Mouse (Mus musculus): Measurements from ENCODE around the gene Ces2f. TPM values are rescaled to one million over a fixed set of nuclear protein-coding genes. Genes with fewer than 3 reads are reported as not detected.

Ces2f gene
- polyA plus RNA-seq, 1 experiment from 2014 or later, result 0.07 TPM

DNA sequence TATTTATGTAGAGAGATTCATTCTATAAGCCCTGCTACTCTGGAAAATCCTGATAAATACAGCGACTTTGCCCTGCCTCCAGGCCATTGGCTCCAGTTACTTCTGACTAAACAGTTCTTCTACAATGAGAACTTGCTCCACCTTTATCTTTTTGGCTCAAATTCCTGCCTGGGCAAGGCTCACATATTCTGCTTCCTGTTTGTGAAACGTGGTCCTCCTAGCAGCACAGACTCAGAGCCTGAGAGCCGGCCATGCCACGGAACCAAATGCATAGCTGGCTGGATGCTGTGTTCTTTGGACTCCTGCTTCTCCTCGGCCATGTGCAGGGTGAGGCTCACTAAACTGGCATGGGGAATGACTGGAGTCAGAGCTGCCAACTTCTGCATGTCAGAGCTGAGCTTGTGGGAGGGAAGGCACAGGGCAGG, 14.4 kb downstream of the Ces2f start, which contains the start of gene Ces2g:
TSS of gene Ces2g (plus strand) at position 182 of the 425 bp plus-strand sequence.
- WGBS, result 56% methylated on average over 5 of the region's 5 CpGs
- H3K9ac ChIP-seq (ENCODE audit: low read depth, low read length), result no peak within 1 kb of the TSS

DNA sequence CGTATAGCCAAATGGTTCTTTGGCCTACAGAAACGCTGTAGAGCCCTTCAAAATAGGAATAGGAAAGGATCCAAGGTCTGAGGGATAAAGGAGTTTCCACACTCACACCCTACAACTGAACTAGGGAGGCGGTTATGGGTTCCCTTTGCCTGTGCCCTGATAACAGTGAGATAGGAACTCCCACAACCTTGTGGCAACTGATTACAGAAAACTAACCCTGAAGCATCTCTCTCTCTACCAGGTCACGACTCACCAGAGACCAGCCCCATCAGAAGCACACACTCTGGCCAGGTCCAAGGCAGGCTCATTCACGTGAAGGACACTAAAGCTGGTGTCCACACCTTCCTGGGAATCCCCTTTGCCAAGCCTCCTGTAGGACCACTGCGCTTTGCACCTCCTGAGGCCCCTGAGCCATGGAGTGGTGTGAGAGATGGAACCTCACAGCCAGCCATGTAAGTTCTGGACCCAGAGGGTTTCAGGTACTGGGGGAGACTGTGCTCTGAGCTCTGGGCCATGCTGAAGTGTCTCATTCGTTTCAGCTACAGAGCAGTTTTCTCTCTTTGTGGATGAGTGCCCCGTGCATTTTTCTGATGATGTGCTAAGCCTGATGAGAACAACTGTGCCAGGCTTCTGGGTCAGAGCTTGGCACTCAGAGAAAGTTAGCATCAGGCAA, 15.2 kb downstream of the Ces2f start:
- H3K4me2 ChIP-seq (ENCODE audit: low read depth, low read length), result no peak overlapping the region
- H3K4me3 ChIP-seq (ENCODE audit: low read depth, low read length), result no peak overlapping the region
- 70% methylated on average over 8 of the region's 8 CpGs for WGBS
- H3K36me3 ChIP-seq (ENCODE audit: control insufficient read depth, insufficient read depth, low read length), result no peaks in the 10 kb centered on the region
- ATAC-seq (ENCODE audit: low read depth) (no peak), DNase-seq (ENCODE audit: low spot score) (no peak)
- no peaks in the 10 kb centered on the region for H3K4me1 ChIP-seq (ENCODE audit: control insufficient read depth, insufficient read depth, low read length)
- H3K9ac ChIP-seq (ENCODE audit: low read depth, low read length), result no peak overlapping the region
- H3K9me3 ChIP-seq (ENCODE audit: control insufficient read depth, low read length), result no peaks in the 10 kb centered on the region
- no peaks in the 10 kb centered on the region for H3K27me3 ChIP-seq (replicated peaks; ENCODE audit: control insufficient read depth, insufficient read depth, low read length)
- no peak overlapping the region for H3K27ac ChIP-seq (replicated peaks; ENCODE audit: low read depth, low read length)

More for the DNA sequence above, 14.4 kb downstream of the Ces2f start, which contains the start of gene Ces2g:
- Histone ChIP-seq H3K4me1 (ENCODE audit: control insufficient read depth, insufficient read depth, low read length) (no peaks in the 10 kb centered on the region), H3K27me3 (replicated peaks; ENCODE audit: control insufficient read depth, insufficient read depth, low read length) (no peaks in the 10 kb centered on the region), H3K9me3 (ENCODE audit: control insufficient read depth, low read length) (no peaks in the 10 kb centered on the region), H3K36me3 (ENCODE audit: control insufficient read depth, insufficient read depth, low read length) (no peaks in the 10 kb centered on the region), H3K4me2 (ENCODE audit: low read depth, low read length) (no peak within 1 kb of the TSS), H3K27ac (replicated peaks; ENCODE audit: low read depth, low read length) (no peak within 1 kb of the TSS), H3K4me3 (ENCODE audit: low read depth, low read length) (no peak within 1 kb of the TSS)
- DNase-seq (ENCODE audit: low spot score) (peak; percentile 16), ATAC-seq (ENCODE audit: low read depth) (no peak)

DNA sequence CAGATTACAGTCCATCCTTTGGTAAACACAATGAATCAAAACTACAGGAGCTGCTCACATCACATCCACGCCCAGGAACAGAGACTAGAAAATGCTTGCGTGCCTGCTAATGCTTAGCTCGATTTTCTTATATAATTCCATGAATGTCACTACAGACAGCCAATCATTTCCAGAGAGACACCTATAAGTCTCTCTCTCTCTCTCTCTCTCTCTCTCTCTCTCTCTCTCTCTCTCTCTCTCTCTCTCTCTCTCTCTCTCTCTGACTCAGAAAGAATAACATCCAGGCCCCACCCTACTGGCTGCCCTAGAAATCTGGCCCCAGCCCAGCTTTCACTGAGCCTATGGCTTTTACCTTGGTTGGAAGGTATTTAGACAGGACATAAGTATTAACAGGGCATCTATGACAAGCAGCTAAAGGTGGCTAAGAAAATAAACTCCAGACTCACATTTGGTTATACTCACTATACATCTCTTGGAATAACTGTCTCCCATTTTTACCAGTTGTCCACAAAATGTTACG, 16.3 kb downstream of the Ces2f start:
- H3K27me3 ChIP-seq (replicated peaks; ENCODE audit: control insufficient read depth, insufficient read depth, low read length), result no peaks in the 10 kb centered on the region
- ATAC-seq (ENCODE audit: low read depth), result no peak
- H3K4me3 ChIP-seq (ENCODE audit: low read depth, low read length), result no peak overlapping the region
- no peaks in the 10 kb centered on the region for H3K9me3 ChIP-seq (ENCODE audit: control insufficient read depth, low read length)
- WGBS, result 80% methylated on average over 4 of the region's 4 CpGs
- H3K4me1 ChIP-seq (ENCODE audit: control insufficient read depth, insufficient read depth, low read length), result no peaks in the 10 kb centered on the region
- no peak overlapping the region for H3K4me2 ChIP-seq (ENCODE audit: low read depth, low read length)
- DNase-seq (ENCODE audit: low spot score), result no peak
- no peak overlapping the region for H3K27ac ChIP-seq (replicated peaks; ENCODE audit: low read depth, low read length)
- H3K36me3 ChIP-seq (ENCODE audit: control insufficient read depth, insufficient read depth, low read length), result no peaks in the 10 kb centered on the region
- H3K9ac ChIP-seq (ENCODE audit: low read depth, low read length), result no peak overlapping the region

DNA sequence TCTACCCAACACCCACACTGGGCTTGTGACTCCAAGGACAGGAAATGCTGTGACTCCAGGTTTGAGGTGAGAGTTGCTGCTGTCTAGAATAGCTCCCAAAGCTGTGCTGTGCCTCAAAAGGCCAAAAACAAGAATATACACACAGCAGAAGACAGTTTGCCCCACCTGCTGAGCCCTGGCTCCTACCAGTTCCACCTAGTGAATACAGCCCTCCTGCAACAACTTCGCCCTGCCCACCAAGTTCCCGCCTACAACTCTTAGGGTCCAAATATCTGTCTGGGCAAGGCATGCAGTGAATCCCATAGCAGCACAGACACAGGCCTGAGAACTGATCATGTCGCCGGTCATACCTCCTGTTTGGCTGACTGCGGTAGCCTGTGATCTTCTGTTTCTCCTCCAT, 37.0 kb downstream of the Ces2f start:
- no peaks in the 10 kb centered on the region for H3K27me3 ChIP-seq (replicated peaks; ENCODE audit: control insufficient read depth, insufficient read depth, low read length)
- peaks cover 13% of the 10 kb centered on the region for H3K9me3 ChIP-seq (ENCODE audit: control insufficient read depth, low read length)
- H3K36me3 ChIP-seq (ENCODE audit: control insufficient read depth, insufficient read depth, low read length), result no peaks in the 10 kb centered on the region
- H3K9ac ChIP-seq (ENCODE audit: low read depth, low read length), result no peak overlapping the region
- 91% methylated on average over 5 of the region's 5 CpGs for WGBS
- H3K27ac ChIP-seq (replicated peaks; ENCODE audit: low read depth, low read length), result no peak overlapping the region
- H3K4me3 ChIP-seq (ENCODE audit: low read depth, low read length), result no peak overlapping the region
- ATAC-seq (ENCODE audit: low read depth) (no peak), DNase-seq (ENCODE audit: low spot score) (no peak)
- no peaks in the 10 kb centered on the region for H3K4me1 ChIP-seq (ENCODE audit: control insufficient read depth, insufficient read depth, low read length)
- H3K4me2 ChIP-seq (ENCODE audit: low read depth, low read length), result no peak overlapping the region

DNA sequence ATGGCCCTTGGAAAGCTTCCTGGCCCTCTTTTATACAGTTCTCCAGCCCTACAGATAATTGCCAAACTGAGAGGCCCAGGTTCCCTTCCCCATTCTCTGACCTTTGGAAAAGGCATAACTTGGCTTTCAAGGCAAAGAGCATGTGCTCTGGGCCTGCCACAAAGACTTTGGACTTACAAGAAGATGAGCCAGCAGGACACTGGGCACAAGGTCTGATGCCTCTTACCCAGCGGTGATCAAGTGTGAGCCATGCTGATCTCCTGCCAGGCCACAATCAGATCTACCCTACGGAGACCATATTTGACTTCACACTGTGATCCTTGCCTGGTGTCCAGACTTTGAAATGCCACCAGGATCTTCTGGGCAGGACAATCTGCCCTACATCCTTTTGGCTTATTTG, 37.8 kb downstream of the Ces2f start:
- WGBS, result 88% methylated on average over 2 of the region's 2 CpGs
- no peaks in the 10 kb centered on the region for H3K4me1 ChIP-seq (ENCODE audit: control insufficient read depth, insufficient read depth, low read length)
- H3K36me3 ChIP-seq (ENCODE audit: control insufficient read depth, insufficient read depth, low read length), result no peaks in the 10 kb centered on the region

DNA sequence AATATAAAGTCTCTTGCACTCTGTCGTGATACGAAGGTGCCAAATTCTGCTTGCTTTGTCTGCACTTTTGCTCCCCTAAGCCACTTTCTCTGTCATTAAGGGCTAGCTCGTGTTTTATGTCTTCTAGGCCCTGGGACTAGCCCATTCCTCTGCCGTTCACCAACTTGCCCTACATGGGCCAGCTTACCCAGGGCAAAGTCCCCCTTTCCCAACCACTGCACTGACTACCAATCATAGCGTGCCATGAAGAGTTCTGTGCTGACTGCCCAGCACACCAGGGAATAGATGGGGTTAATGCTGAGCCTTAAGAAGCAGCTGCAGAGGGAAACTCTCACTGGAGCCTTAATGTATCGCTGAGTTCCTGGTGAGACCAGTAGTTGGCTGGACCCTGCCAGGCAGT, 51.0 kb downstream of the Ces2f start:
- no peaks in the 10 kb centered on the region for H3K27me3 ChIP-seq (replicated peaks; ENCODE audit: control insufficient read depth, insufficient read depth, low read length)
- WGBS, result 81% methylated on average over 6 of the region's 6 CpGs
- no peaks in the 10 kb centered on the region for H3K36me3 ChIP-seq (ENCODE audit: control insufficient read depth, insufficient read depth, low read length)
- no peaks in the 10 kb centered on the region for H3K9me3 ChIP-seq (ENCODE audit: control insufficient read depth, low read length)
- no peak overlapping the region for H3K4me2 ChIP-seq (ENCODE audit: low read depth, low read length)
- H3K4me3 ChIP-seq (ENCODE audit: low read depth, low read length), result no peak overlapping the region
- H3K4me1 ChIP-seq (ENCODE audit: control insufficient read depth, insufficient read depth, low read length), result no peaks in the 10 kb centered on the region
- DNase-seq (ENCODE audit: low spot score) (no peak), ATAC-seq (ENCODE audit: low read depth) (no peak)
- no peak overlapping the region for H3K9ac ChIP-seq (ENCODE audit: low read depth, low read length)
- no peak overlapping the region for H3K27ac ChIP-seq (replicated peaks; ENCODE audit: low read depth, low read length)

More for the DNA sequence above, 37.8 kb downstream of the Ces2f start:
- Histone ChIP-seq H3K9me3 (ENCODE audit: control insufficient read depth, low read length) (peaks cover 5% of the 10 kb centered on the region), H3K27ac (replicated peaks; ENCODE audit: low read depth, low read length) (no peak overlapping the region), H3K27me3 (replicated peaks; ENCODE audit: control insufficient read depth, insufficient read depth, low read length) (no peaks in the 10 kb centered on the region), H3K4me3 (ENCODE audit: low read depth, low read length) (no peak overlapping the region), H3K9ac (ENCODE audit: low read depth, low read length) (no peak overlapping the region), H3K4me2 (ENCODE audit: low read depth, low read length) (no peak overlapping the region)
- DNase-seq (ENCODE audit: low spot score) (no peak), ATAC-seq (ENCODE audit: low read depth) (no peak)

DNA sequence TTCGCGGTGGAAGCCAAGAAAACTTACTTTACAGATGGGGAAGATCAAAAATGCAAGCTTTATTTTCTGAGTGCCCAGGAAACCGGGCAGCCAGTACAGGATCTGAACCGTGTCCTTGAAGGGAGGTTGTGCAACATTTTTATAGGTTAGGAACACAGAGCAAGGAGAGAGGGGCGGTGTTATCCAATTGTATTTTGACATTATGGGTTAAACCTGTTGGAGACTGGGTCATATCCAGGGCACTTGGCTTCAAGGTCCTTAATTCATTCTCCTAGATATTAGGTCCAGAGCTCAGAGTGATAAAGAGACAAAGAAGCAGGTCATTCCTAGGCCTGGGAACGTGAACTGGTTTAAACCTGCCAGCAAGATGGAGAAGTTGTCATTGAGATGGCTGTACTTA, 52.0 kb downstream of the Ces2f start:
- 80% methylated on average over 6 of the region's 6 CpGs for WGBS
- DNase-seq (ENCODE audit: low spot score) (no peak), ATAC-seq (ENCODE audit: low read depth) (no peak)
- H3K4me3 ChIP-seq (ENCODE audit: low read depth, low read length), result no peak overlapping the region
- H3K27me3 ChIP-seq (replicated peaks; ENCODE audit: control insufficient read depth, insufficient read depth, low read length), result no peaks in the 10 kb centered on the region
- no peak overlapping the region for H3K9ac ChIP-seq (ENCODE audit: low read depth, low read length)
- no peaks in the 10 kb centered on the region for H3K36me3 ChIP-seq (ENCODE audit: control insufficient read depth, insufficient read depth, low read length)
- H3K27ac ChIP-seq (replicated peaks; ENCODE audit: low read depth, low read length), result no peak overlapping the region
- H3K4me1 ChIP-seq (ENCODE audit: control insufficient read depth, insufficient read depth, low read length), result no peaks in the 10 kb centered on the region
- no peaks in the 10 kb centered on the region for H3K9me3 ChIP-seq (ENCODE audit: control insufficient read depth, low read length)
- no peak overlapping the region for H3K4me2 ChIP-seq (ENCODE audit: low read depth, low read length)

DNA sequence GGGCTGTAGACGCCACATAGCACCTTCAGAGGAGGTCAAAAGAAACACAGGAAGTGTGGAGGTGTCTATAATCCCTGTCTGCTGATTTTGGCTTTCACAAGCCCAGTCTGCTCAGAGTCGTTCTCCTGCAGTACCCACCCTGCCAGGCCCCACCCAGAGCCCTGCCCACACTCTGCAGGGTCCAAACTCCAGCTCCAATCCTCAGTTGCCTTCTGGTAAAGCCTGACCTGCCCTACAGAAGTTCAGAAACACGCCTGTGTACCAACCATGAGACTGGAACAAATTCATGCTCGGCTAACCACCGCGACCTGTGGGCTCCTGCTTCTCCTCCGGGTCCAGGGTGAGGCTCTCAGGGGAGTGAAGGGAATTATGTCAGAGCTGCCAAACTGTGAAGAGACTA, 53.4 kb downstream of the Ces2f start, which contains the start of gene Ces2h:
TSS of gene Ces2h (plus strand) at position 268 of the 400 bp plus-strand sequence.
- H3K4me3 ChIP-seq (ENCODE audit: low read depth, low read length), result no peak within 1 kb of the TSS
- H3K27me3 ChIP-seq (replicated peaks; ENCODE audit: control insufficient read depth, insufficient read depth, low read length), result no peaks in the 10 kb centered on the region
- H3K9me3 ChIP-seq (ENCODE audit: control insufficient read depth, low read length), result no peaks in the 10 kb centered on the region
- no peak for DNase-seq (ENCODE audit: low spot score)
- H3K27ac ChIP-seq (replicated peaks; ENCODE audit: low read depth, low read length), result no peak within 1 kb of the TSS
- no peak within 1 kb of the TSS for H3K9ac ChIP-seq (ENCODE audit: low read depth, low read length)
- no peaks in the 10 kb centered on the region for H3K4me1 ChIP-seq (ENCODE audit: control insufficient read depth, insufficient read depth, low read length)
- WGBS, result 76% methylated on average over 7 of the region's 7 CpGs
- no peak for ATAC-seq (ENCODE audit: low read depth)
- no peak within 1 kb of the TSS for H3K4me2 ChIP-seq (ENCODE audit: low read depth, low read length)
- no peaks in the 10 kb centered on the region for H3K36me3 ChIP-seq (ENCODE audit: control insufficient read depth, insufficient read depth, low read length)

All from embryonic facial prominence, embryonic 14.5 days (tissue).